Mouse (Mus musculus) forebrain, embryonic 15.5 days (tissue): ENCODE measurements around the gene Ap2m1. TPM values are rescaled to one million over a fixed set of nuclear protein-coding genes. Genes with fewer than 3 reads are reported as not detected.

Experiments used
- ATAC-seq: fragments of 200-750 bp; cut with Nextera tagmentation; replicated peaks from 2 replicates; pipeline ENCODE4 v1.8.0; 2017; ENCODE audit warnings: mild to moderate bottlenecking, moderate TSS enrichment, moderate library complexity
- H3K27ac ChIP-seq: fragments of 300-500 bp; sonication (generic); replicated peaks from 2 replicates; pipeline ENCODE4 v1.5.1; 2015; ENCODE audit warnings: mild to moderate bottlenecking, inconsistent platforms
- H3K27me3 ChIP-seq: fragments of 300-500 bp; sonication (generic); 2 replicates; pipeline ENCODE4 v1.6.1; 2015; ENCODE audit warnings: inconsistent platforms
- H3K36me3 ChIP-seq: fragments of 300-500 bp; sonication (generic); 2 replicates; pipeline ENCODE4 v1.6.1; 2015; ENCODE audit warnings: mild to moderate bottlenecking, inconsistent platforms
- H3K4me1 ChIP-seq: fragments of 300-500 bp; sonication (generic); 2 replicates; pipeline ENCODE4 v1.6.1; 2015; ENCODE audit warnings: inconsistent platforms
- H3K4me2 ChIP-seq: fragments of 300-500 bp; sonication (generic); replicated peaks from 2 replicates; pipeline ENCODE4 v1.6.1; 2015; ENCODE audit warnings: mild to moderate bottlenecking, inconsistent platforms
- H3K4me3 ChIP-seq: fragments of 300-500 bp; sonication (generic); 2 replicates; pipeline ENCODE4 v1.5.1; 2015; ENCODE audit warnings: mild to moderate bottlenecking, inconsistent platforms
- H3K9ac ChIP-seq: fragments of 300-500 bp; sonication (generic); replicated peaks from 2 replicates; pipeline ENCODE4 v1.6.1; 2015; ENCODE audit warnings: mild to moderate bottlenecking, inconsistent platforms
- H3K9me3 ChIP-seq: fragments of 300-500 bp; sonication (generic); 2 replicates; pipeline ENCODE4 v1.6.1; 2016; ENCODE audit warnings: inconsistent platforms
- WGBS: fragments of 180-500 bp; shearing (Covaris S2); methylation state at CpG from one replicate; pipeline ENCODE4 v1.1.7; 2015; ENCODE audit warnings: mixed read lengths; 5-methylcytosine and 5-hydroxymethylcytosine counted together
- polyA plus RNA-seq: library from polyadenylated mRNA; unstranded; fragments of >200 nt; fragmentation: Nextera tagmentation; extraction: Ambion mirVana; gene quantifications from 2 replicates; pipeline ENCODE4 v1.2.1, GENCODE M21; 2015

Ap2m1 gene
- polyA plus RNA-seq, 1 experiment from 2014 or later, result 1,145 TPM

DNA sequence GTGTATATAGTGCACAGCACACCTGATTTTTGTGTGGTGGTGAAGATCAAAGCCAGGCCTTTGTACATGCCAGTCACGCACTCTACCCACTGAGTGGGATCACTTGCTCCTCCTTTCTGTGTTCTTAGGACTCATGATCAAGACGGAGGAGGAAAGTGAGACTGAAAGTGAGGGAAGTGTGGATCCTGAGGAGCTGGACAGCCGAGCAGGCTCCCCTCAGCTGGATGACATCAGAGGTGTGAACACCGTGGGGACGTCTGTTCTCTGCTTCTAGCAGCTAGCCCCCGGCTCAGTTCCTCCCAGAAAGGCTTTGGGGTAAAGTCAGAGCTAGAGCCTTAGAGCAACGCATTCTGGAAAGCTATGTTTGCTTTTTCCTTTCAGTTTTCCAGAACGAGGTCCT, 29.3 kb upstream of the Ap2m1 start:
- WGBS, result 84% methylated on average over 8 of the region's 8 CpGs
- no peak overlapping the region for H3K27ac ChIP-seq
- no peak overlapping the region for H3K4me2 ChIP-seq
- no peak for ATAC-seq
- no peaks in the 10 kb centered on the region for H3K27me3 ChIP-seq
- no peak overlapping the region for H3K9ac ChIP-seq
- no peaks in the 10 kb centered on the region for H3K9me3 ChIP-seq
- no peaks in the 10 kb centered on the region for H3K4me1 ChIP-seq
- H3K36me3 ChIP-seq, result peaks cover 98% of the 10 kb centered on the region
- H3K4me3 ChIP-seq, result no peak overlapping the region

DNA sequence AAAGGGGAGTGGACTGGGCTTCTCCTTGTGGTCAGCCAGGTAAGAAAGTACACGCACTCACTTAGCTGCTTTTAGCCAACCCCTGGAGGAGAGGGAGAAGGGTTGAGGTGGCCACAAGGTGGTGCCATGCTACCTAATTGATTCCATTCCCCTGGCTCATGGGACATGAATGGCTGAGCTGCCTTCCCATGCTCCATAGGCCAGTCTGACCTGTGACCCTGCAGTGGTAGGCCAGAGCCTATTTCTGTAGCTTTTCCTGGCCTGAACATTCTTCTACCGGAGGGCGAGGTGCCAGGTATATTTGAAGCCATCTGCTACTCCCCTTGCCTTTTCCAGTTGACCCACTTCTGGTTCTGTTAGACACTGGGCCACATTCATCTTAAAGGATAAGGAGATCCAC, 25.9 kb upstream of the Ap2m1 start:
- no peak overlapping the region for H3K4me2 ChIP-seq
- no peak overlapping the region for H3K4me3 ChIP-seq
- no peaks in the 10 kb centered on the region for H3K9me3 ChIP-seq
- H3K4me1 ChIP-seq, result no peaks in the 10 kb centered on the region
- no peak overlapping the region for H3K9ac ChIP-seq
- H3K36me3 ChIP-seq, result peaks cover 71% of the 10 kb centered on the region
- 0 out of 2 replicates have a peak, but pooled peaks have one; percentile 46 for ATAC-seq
- no peak overlapping the region for H3K27ac ChIP-seq
- no peaks in the 10 kb centered on the region for H3K27me3 ChIP-seq
- WGBS, result 78% methylated on average over 3 of the region's 3 CpGs

DNA sequence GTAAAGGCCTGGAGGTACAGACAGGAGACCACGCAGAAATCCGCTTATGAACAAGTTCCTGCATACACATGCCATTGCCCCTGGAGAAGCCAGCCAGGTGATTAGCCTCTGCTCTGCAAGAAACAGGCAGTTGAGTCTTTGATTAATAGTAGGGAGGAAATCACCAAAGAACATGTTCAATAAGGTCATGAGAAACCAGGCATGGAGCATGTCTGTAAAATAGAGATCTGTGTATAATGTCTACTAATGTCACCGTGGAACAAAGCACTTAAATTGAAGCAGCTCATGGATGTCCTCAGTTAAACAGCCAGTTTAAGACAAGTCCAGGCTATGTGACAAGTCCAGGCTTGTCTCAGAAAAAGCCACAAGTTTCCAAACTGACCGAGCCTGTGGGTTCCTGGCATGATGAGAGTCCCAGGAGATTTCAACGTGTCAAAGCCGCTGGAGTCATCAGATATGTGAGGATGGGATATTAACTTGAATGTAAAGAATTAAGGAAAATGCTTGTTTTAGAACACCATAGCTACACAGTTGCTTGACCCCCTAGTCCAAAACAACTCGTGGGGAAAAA, 23.9 kb upstream of the Ap2m1 start:
- WGBS, result 92% methylated on average over 7 of the region's 7 CpGs
- Histone ChIP-seq H3K27me3 (no peaks in the 10 kb centered on the region), H3K9me3 (no peaks in the 10 kb centered on the region), H3K27ac (no peak overlapping the region), H3K9ac (no peak overlapping the region), H3K36me3 (peaks cover 51% of the 10 kb centered on the region), H3K4me2 (no peak overlapping the region), H3K4me1 (0 out of 2 replicates have a peak, but pooled peaks cover 2% of the 10 kb centered on the region), H3K4me3 (no peak overlapping the region)
- ATAC-seq, result no peak

DNA sequence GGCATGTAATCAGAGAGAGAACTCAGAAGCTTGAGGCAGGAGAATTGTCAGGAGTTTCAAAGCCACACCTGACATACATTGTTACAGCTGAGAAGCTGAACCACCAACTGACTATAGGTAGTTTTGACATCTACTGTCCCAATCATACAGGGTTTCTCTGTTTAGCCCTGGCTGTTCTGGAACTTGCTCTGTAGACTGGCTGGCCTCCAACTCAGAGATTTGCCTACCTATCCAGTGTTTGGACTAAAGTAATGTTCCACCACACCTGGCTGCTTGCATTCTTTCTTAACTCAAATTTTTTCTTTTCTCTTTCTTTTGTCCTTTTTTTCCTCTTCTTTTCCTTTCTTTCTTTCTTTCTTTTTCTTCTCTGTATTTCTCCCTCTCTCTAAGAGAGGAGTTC, 19.2 kb upstream of the Ap2m1 start:
- H3K4me1 ChIP-seq, result peaks cover 24% of the 10 kb centered on the region
- ATAC-seq, result no peak
- peak overlapping the region; percentile 89 for H3K27ac ChIP-seq
- peaks cover 6% of the 10 kb centered on the region for H3K36me3 ChIP-seq
- H3K9me3 ChIP-seq, result no peaks in the 10 kb centered on the region
- peak overlapping the region; percentile 94 for H3K9ac ChIP-seq
- no peaks in the 10 kb centered on the region for H3K27me3 ChIP-seq
- H3K4me2 ChIP-seq, result peak overlapping the region; percentile 80
- peak overlapping the region; percentile 69 for H3K4me3 ChIP-seq

DNA sequence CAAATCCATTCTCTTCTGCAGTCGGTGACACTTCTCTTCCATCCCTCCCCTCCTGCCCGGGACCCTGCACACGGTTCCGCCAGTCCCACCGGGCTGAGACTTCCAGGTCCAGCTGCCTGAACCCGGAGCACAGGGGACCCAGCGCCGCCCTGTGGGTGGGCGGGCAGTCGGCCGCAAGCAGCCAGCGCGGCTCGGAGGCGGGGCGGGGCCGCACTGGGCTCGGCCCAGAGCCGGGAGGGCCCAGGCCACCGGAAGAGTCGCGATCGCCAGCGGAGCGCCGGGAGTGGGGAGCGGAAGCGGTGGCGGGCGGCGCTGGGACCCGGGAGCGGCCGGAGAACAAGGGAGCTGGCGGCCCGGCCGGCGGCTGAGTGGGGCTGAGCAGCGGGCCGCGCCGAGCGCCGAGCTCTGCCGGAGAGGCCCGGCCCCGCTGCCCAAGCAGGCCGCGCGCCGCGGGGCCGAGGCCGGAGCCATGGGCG, 18.5 kb upstream of the Ap2m1 start, which contains the start of gene Dvl3:
TSS of gene Dvl3 (plus strand) at position 257 of the 476 bp plus-strand sequence.
- Histone ChIP-seq H3K4me1 (peaks cover 24% of the 10 kb centered on the region), H3K9me3 (no peaks in the 10 kb centered on the region), H3K27me3 (no peaks in the 10 kb centered on the region), H3K4me2 (peak within 1 kb of the TSS; percentile 80), H3K27ac (peak within 1 kb of the TSS; percentile 89), H3K36me3 (peaks cover under 1% of the 10 kb centered on the region; the same call in 1 of the 2 replicates), H3K9ac (peak within 1 kb of the TSS; percentile 94), H3K4me3 (peak within 1 kb of the TSS; percentile 69)
- 1% methylated on average over 39 of the region's 55 CpGs for WGBS
- peak; percentile 96 for ATAC-seq

DNA sequence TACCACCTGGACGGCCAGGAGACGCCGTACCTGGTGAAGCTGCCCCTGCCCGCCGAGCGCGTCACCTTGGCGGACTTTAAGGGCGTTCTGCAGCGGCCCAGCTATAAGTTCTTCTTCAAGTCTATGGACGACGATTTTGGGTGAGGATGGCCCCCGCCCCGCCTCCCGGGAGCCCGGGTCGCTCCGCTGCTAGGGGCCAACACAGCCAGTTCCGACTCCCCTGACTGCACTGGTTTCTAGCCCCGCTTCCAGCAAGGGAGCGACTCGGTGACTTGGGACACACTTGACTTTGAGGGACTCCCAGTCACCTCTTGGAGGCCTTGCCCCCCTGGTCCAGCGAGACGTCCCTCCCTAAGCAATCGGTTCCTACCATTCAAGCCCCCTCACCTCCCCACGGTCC, 18.1 kb upstream of the Ap2m1 start:
- H3K9me3 ChIP-seq, result no peaks in the 10 kb centered on the region
- peak overlapping the region; percentile 94 for H3K9ac ChIP-seq
- WGBS, result under 1% methylated on average over 26 of the region's 26 CpGs
- ATAC-seq, result peak; percentile 38; the same call in 1 of the 2 replicates
- peaks cover 24% of the 10 kb centered on the region for H3K4me1 ChIP-seq
- no peaks in the 10 kb centered on the region for H3K27me3 ChIP-seq
- peaks cover 3% of the 10 kb centered on the region; the same call in 1 of the 2 replicates for H3K36me3 ChIP-seq
- H3K4me2 ChIP-seq, result peak overlapping the region; percentile 80
- peak overlapping the region; percentile 69 for H3K4me3 ChIP-seq
- H3K27ac ChIP-seq, result peak overlapping the region; percentile 89

DNA sequence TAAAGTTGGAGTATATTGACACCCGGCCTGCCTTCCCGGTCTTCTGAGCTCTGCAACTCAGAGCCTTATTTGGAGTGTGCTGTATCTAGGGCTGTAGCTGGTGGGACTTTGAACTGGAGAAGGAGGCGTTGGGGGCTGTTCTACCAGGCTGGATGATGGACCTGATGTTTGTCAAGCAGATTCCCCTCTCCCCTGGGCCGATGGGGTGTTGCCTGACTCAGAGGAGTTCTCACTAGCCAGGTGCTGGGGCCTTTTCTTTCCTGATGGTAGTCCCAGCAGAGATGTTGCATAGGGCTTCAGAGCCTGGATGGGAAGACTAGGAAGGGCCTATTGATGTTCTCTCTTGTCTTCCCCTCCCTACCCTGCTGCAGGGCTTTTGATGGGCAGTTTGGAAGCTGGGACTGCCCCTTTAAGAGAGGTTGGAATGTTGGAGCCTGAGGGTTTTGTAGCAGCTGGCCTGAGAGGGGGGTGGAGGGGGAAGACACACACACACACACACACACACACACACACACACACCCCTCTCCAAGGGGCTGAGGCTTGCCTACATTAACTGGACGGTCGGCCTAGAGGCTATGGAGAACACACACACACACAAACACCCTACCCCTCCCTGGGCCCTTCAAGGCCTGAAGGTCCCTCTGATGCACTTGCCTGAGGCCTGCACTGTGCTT, 17.4 kb upstream of the Ap2m1 start:
- Histone ChIP-seq H3K4me2 (peak overlapping the region; percentile 80), H3K27ac (peak overlapping the region; percentile 89), H3K36me3 (peaks cover 3% of the 10 kb centered on the region), H3K4me3 (peak overlapping the region; percentile 69), H3K4me1 (peaks cover 24% of the 10 kb centered on the region), H3K27me3 (no peaks in the 10 kb centered on the region), H3K9me3 (no peaks in the 10 kb centered on the region), H3K9ac (peak overlapping the region; percentile 94)
- ATAC-seq, result peak; percentile 32
- WGBS, result 0% methylated on average over 6 of the region's 6 CpGs

DNA sequence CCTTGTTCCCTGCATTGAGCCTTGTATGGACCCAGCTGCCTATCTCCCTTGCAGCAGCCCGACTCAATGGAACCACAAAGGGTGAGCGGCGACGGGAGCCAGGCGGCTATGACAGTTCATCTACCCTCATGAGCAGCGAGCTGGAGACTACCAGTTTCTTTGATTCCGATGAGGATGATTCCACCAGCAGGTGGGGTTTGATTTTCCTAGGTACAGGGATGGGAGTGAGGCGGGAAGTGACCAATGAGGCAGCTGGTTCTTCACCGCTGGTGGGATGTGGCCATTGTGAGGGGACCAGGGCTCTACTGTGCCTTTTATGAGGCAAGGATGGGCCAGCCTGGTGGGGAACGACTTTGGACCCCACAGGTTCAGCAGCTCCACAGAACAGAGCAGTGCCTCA, 11.4 kb upstream of the Ap2m1 start:
- Histone ChIP-seq H3K36me3 (peaks cover 61% of the 10 kb centered on the region), H3K9me3 (no peaks in the 10 kb centered on the region), H3K4me3 (no peak overlapping the region)

DNA sequence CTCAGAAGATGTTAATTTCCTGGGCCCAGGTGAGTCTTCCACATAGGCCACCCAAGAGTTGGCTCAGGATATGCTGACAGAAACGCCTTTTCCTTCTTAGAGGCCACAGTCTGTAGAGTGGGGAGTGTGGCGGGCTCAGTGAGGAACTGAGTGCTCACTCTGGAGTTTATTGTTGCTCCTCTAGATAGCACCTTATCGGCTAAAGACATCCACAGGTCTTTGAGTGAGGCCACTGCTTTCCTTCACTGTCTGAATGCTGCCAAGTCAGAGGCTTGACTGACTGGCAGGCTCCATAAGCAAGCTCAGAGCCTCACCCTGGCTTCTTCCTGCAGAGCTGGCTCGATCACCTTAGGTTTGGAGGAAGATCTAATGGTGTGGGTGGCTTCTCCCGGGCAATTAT, 6.5 kb upstream of the Ap2m1 start:
- 74% methylated on average over 5 of the region's 5 CpGs for WGBS

More for the DNA sequence above, 11.4 kb upstream of the Ap2m1 start:
- H3K27me3 ChIP-seq, result no peaks in the 10 kb centered on the region
- ATAC-seq, result no peak
- H3K27ac ChIP-seq, result no peak overlapping the region
- no peak overlapping the region for H3K9ac ChIP-seq
- H3K4me2 ChIP-seq, result no peak overlapping the region
- 81% methylated on average over 10 of the region's 10 CpGs for WGBS
- H3K4me1 ChIP-seq, result peaks cover 13% of the 10 kb centered on the region

DNA sequence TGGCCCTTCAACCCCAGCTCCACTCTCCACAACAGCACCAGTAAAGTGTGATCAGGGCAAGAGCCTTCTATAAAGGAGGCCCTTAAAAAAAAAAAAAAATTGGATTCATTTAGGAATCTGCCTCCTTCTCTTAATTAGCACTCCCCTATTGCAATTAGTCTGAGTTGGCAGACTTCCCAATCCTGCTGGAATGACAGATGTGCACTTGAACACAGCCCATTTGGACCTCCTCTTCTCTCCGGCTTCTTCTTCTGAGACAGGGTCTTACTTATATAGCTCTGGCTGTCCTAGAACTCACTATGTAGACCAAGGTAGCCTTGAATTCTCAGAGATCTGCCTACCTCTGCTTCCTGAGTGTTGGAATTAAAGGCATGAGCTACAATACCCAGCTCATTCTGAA, 5.9 kb upstream of the Ap2m1 start:
- H3K27me3 ChIP-seq, result no peaks in the 10 kb centered on the region

More for the DNA sequence above, 6.5 kb upstream of the Ap2m1 start:
- Histone ChIP-seq H3K4me1 (peaks cover 11% of the 10 kb centered on the region), H3K27ac (peak overlapping the region; percentile 66), H3K36me3 (peaks cover 84% of the 10 kb centered on the region), H3K4me2 (no peak overlapping the region), H3K27me3 (no peaks in the 10 kb centered on the region), H3K9me3 (no peaks in the 10 kb centered on the region), H3K4me3 (no peak overlapping the region), H3K9ac (no peak overlapping the region)
- ATAC-seq, result no peak

DNA sequence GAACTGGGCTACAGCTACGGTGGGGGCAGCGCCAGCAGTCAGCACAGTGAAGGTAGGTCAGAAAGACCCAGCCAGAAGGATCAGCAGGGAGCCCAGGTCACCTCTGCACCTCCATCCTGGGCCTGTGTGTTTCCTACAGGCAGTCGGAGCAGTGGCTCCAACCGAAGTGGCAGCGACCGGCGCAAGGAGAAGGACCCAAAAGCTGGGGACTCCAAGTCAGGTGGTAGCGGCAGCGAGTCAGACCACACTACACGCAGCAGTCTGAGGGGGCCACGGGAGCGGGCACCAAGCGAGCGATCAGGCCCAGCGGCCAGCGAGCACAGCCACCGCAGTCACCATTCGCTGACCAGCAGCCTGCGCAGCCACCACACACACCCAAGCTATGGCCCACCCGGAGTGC, 4.3 kb upstream of the Ap2m1 start:
- Histone ChIP-seq H3K4me1 (peaks cover 11% of the 10 kb centered on the region), H3K27ac (no peak overlapping the region)

More for the DNA sequence above, 5.9 kb upstream of the Ap2m1 start:
- Histone ChIP-seq H3K4me1 (peaks cover 11% of the 10 kb centered on the region), H3K36me3 (peaks cover 78% of the 10 kb centered on the region), H3K9ac (no peak overlapping the region), H3K9me3 (no peaks in the 10 kb centered on the region), H3K4me3 (no peak overlapping the region), H3K27ac (peak overlapping the region; percentile 66), H3K4me2 (no peak overlapping the region)
- WGBS, result 20% methylated on average over 1 of the region's 1 CpGs
- 0 out of 2 replicates have a peak, but pooled peaks have one; percentile 36 for ATAC-seq

DNA sequence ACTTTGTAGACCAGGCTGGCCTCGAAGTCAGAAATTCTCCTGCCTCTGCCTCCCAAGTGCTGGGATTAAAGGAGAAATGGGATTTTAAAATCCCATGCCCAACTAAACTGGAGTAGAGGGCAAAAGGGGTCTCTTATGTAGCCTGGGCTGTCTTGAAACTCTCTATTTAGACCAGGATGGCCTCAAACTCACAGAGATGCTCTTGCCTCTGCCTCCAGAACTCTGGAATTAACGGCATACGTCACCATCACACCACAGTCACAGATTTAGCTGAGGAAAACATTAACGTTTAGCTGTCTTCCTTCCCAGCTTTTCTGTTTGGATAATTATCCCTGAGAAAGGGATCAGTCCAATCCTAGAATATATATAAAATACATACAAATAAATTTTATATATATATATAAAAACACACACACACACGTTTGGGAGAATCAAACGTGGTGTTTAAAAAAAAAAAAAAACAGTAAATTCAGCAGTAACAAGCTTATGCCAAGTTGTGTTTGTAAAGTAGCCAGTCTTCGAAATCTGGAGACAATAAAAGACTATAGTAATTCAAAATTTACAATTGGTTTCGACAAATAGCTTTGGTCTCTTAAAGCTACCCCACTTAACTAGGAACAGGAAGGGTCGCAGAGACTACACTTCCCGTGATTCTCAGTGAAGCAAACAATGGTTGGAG, 522 bp upstream of the Ap2m1 start:
- no peak overlapping the region for H3K4me3 ChIP-seq
- WGBS, result 46% methylated on average over 10 of the region's 10 CpGs
- H3K4me1 ChIP-seq, result peaks cover 26% of the 10 kb centered on the region
- no peak for ATAC-seq
- peaks cover 42% of the 10 kb centered on the region for H3K36me3 ChIP-seq
- H3K4me2 ChIP-seq, result no peak overlapping the region
- H3K9ac ChIP-seq, result no peak overlapping the region
- H3K9me3 ChIP-seq, result no peaks in the 10 kb centered on the region
- H3K27me3 ChIP-seq, result no peaks in the 10 kb centered on the region
- H3K27ac ChIP-seq, result no peak overlapping the region

More for the DNA sequence above, 4.3 kb upstream of the Ap2m1 start:
- Histone ChIP-seq H3K27me3 (no peaks in the 10 kb centered on the region), H3K9me3 (no peaks in the 10 kb centered on the region), H3K9ac (no peak overlapping the region), H3K36me3 (peaks cover 65% of the 10 kb centered on the region), H3K4me3 (no peak overlapping the region), H3K4me2 (no peak overlapping the region)
- WGBS, result 95% methylated on average over 20 of the region's 20 CpGs
- ATAC-seq, result no peak
